Mouse (Mus musculus): Measurements from ENCODE around the gene Cacna1c.

The Cacna1c gene

DNA sequence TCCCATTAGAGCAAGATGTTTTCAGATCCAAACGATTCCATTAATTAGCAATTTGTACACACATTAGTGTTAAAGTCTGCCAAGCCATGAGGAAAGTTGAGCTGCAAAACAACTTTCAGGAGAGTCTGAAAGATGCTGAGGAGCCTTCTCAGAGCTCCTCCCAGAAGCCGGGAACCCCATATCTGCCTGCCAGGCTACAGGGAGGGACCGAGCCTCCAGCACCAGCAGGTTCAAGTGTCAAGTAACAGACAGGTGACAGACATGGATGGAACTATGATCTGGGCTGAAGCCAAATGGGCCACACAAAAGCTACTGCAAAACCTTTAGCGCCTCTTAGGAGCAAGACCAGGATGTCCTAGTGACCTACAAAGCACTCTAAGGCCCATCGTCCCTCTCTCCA lies 437.2 kb downstream of the Cacna1c start:
- in situ Hi-C loops (cut with MboI, MseI): loop anchor here in 1 of 2 experiments (10.0 kb wide), 1 partner anchor 454 kb away; no protein-coding TSS in a partner anchor

DNA sequence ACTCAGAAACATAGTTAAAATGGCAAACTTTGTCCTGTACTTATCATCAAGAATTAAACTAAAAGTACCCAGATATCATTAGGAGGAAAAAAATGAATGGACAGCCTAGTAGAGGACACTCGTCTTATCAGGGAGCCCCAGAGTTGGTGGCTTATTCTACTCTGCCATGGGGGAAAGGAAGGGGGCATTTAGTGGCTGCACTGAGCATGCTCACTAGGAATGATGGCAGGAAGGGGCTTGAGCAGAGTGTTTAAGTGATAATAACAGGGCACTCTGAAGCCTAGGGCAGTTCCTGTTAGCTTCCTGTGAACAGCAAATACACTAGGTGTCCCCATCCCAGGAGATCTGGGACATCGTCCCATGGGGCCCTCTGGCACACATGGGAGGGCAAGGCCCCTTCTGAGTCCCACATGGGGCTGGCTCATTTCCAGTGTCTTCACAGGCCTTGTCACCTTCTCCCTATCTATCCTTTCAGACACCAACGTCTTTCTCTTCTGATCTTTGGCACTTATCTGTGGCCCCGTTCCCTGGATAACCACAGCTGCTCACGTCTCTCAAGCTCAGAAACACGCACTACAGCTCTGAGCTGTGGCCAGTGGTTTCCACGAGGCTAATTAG lies 437.8 kb downstream of the Cacna1c start:
- in situ Hi-C loops (cut with MboI, MseI): loop anchor here in 1 of 2 experiments (10.0 kb wide), 1 partner anchor 454 kb away; no protein-coding TSS in a partner anchor

DNA sequence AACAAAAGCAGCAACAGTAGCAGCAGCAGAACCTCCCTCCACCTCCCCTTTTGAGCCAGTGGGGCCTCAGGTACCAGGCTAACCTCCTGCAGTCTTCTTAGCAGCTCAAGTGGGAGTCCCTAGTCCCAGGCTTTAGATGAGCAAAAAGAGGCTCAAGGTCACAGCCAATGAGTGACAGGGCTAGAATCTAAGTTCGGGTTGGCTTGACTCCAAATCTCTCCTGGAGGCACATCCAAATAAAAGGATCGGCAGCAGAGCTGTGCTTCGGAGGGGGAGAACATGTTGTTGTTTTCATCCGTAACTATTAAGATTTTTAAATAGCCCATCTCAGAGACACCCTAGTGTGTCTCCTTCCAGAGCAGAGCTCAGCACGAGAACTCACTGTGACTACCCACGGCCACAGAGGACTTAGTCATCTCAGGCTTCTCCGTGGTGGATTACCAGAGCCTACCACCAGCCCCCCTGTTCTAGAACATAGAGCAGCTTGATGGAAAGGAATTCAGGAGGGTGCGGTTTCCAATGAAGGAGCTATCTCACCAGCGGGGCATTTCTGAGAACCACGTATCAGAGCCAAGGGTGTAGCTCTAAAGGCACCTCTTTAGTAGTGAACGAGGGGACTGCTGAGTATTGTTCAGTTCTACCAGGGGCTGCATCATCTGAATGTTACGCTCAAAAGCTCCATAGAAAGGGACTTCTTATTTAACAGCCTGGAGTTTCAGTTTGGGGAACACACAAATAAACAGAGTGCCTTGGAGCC lies 438.5 kb downstream of the Cacna1c start:
- in situ Hi-C loops (cut with MboI, MseI): loop anchor here in 1 of 2 experiments (10.0 kb wide), 1 partner anchor 453 kb away; no protein-coding TSS in a partner anchor

DNA sequence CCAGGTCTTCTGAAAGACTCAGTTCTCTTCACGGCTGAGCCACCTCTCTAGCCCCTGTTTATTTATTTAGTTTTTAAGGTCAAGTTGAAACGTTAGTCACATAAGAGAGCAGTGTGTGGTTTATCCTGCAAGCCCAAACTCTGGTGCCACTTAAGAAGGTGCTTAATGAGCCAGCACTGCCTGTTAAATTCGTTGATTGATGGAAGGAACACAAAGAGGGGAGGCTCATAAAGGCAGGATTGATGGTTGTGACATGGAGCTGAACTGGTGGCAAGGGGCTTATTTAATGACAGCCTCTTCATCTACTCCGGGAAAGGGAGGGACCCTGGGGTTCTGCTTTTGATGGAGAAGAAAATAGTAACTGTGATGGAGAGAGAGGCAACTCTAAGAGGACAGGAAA lies 439.7 kb downstream of the Cacna1c start:
- in situ Hi-C loops (cut with MboI, MseI): loop anchor here in 1 of 2 experiments (10.0 kb wide), 1 partner anchor 452 kb away; no protein-coding TSS in a partner anchor

DNA sequence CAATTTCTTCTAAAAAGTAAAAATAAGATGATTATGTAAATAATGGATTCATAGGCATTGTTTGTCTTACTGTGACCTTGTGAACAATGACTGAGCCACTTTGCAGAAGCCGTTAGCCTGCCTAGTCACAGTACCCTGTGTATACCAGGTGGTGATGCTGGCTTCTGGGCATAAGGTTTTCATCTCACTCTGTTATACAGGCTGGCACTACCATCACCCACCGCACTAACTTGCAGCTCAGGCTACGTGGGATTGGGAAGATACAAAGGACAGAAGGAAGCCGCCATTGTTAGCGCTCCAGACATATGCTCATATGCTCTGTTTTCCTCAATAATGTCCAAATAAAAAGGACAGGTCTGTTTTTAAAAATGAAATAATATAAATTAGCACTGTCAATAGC lies 440.4 kb downstream of the Cacna1c start:
- in situ Hi-C loops (cut with MboI, MseI): loop anchor here in 1 of 2 experiments (10.0 kb wide), 1 partner anchor 451 kb away; no protein-coding TSS in a partner anchor

DNA sequence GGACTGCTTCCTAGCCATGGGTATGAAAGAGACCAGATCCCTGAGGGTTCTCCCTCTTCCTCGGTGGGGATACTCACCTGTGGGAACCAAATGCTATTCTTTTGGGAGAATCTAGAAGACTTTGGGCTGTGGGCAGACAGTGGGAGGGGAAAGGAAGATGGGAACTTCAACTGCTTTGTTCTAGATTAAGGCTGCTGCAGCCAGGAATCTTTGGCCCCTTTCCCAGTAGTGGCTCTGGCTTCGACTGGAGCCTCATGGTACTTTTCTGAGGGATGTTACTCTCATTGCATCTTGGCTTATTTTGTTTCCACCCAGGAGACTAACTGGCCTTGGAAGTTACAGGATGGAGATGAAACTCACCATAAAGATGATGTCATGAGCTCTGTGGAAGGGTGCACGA lies 441.8 kb downstream of the Cacna1c start:
- in situ Hi-C loops (cut with MboI, MseI): loop anchor here in 1 of 2 experiments (10.0 kb wide), 1 partner anchor 450 kb away; no protein-coding TSS in a partner anchor

DNA sequence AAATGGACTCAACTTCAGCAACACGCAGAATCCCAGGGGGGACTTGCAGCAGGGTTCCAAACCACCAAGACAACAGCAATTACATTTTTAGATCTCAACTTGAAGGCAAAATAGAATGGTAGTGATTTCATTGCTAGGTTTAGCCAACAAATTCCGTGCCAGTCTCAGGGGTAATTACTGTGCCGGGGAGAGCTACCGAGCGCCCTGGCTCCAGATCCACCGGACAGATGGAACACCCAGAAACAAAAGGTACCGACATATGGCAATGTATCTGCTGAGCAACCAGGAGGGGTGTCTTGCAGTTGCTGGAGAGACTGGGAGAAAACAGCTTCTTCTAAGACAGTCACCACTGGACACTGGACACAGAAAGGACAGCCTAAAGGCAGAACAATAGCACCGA lies 442.4 kb downstream of the Cacna1c start:
- in situ Hi-C loops (cut with MboI, MseI): loop anchor here in 1 of 2 experiments (10.0 kb wide), 1 partner anchor 449 kb away; no protein-coding TSS in a partner anchor

DNA sequence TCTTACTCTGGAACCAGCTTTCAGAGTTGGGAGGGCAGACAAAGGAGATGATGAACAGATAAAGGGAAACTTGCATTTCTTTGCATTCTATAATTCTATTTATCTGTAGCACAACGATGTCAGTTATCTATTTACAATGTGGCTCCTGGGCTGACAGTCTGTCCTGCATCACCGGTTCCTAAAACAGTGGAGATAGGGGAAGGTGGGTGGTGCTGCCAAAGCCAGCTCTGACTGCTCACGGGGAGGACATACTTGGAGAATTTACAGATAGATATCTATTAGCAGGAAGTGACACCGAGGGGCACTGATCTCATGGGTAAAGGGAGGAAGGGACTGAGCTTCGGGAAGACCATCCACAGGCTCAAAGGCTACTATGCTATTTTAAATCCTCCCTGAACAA lies 443.2 kb downstream of the Cacna1c start:
- in situ Hi-C loops (cut with MboI, MseI): loop anchor here in 1 of 2 experiments (10.0 kb wide), 1 partner anchor 448 kb away; no protein-coding TSS in a partner anchor

DNA sequence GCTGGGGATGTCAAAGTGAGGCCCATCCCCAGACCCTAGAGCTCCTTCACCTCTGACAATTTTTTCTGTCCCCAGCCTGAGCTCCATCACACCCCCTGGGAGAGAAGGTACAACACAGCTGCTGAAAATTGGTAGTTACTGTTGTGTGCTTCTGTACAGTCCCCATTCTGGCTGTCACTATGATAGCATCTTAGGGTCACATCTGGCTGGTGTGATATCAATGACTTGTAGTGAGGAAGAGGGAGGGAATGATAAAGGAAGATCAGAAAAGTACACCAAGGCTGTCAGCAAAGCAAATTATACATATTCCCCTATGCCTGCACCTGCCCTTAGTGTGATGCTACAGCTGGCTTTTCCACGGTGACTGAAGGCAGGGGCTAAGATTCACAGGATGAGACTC lies 446.9 kb downstream of the Cacna1c start:
- in situ Hi-C loops (cut with MboI, MseI): no loop called here

DNA sequence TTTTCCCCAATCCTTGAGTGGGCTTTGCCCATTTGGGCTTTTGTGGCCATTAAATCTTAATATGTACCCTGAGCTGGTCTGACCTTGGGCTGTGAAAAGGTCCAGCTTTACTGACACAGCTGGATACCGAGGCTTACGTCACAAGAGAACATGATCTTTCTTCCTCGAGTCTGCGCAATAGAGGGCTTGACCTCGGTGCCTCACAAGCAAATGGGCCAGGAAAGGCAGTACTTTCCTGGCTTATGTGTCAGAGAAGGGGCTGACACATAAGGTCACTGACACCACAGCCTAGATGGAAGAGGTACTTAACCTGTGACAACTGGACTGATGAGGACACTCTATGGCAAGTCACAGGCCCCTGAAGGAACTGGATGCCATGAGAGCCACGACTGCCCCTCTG lies 453.5 kb downstream of the Cacna1c start:
- in situ Hi-C loops (cut with MboI, MseI): no loop called here

DNA sequence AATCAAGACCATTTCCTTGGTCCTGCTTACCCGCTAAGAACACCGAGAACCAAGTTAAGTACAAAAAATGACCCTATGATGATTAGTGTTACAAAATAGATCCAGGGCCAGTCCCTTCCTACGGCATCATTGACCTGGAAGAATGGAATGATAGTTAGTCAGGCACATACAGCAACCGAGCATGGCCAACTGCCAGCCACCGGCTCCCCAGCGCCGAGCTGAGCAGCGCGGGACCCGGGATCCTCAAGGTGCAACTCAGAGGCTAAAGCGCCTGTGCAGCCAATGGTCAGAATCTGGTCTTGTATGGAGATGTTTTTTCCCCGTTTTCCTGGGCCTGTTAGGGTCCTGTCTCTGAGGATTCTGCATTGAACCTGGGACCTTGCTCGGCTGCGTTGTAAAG lies 454.4 kb downstream of the Cacna1c start:
- in situ Hi-C loops (cut with MboI, MseI): no loop called here

DNA sequence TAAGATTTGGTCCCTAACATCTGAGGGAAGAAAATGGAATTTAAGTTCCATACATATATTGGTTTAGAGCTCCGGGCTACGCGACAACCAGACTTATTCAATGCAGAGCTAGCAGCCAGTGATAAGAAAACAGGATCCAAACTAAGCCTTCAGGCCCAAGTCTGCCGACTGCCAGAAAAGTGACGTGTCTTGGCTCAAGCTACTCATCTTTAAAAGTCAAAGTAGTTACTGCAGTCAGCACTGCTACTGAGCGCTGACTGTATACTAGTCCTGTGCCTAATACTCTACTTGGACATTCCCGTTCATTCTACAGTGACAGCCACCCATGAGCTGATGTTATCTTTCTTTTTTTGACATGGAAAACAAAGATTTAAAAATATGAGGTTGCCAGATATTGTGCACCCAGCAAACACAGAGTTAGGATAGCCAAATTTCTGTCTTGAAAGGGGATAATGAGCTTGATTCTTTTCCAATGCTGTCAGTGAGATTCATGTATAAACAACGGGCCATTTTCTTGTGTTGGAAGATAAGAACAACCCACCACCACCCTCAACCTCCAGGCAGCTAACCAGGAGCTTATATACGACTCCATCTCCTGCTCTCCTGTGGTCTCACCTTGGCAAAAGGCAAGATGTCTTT lies 456.1 kb downstream of the Cacna1c start:
- in situ Hi-C loops (cut with MboI, MseI): no loop called here

DNA sequence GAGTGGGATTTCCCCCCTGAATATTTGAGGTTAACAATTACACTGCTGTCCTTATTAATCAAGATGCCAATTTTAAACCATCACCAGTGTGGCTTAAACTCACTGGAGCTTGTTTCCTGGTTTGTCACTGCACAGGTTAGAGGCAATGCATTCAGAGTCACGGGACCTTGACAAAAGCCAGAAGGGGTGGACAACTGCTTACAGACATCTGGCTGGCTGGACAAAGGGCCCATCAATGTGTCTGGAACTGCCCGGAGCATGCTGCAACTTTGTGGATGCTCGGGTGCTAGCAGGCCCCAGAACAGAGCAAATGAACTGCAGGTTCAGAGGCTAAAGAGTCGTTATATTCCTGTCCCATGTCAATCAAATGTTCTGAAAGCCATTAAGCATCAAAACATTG lies 456.9 kb downstream of the Cacna1c start:
- in situ Hi-C loops (cut with MboI, MseI): no loop called here

DNA sequence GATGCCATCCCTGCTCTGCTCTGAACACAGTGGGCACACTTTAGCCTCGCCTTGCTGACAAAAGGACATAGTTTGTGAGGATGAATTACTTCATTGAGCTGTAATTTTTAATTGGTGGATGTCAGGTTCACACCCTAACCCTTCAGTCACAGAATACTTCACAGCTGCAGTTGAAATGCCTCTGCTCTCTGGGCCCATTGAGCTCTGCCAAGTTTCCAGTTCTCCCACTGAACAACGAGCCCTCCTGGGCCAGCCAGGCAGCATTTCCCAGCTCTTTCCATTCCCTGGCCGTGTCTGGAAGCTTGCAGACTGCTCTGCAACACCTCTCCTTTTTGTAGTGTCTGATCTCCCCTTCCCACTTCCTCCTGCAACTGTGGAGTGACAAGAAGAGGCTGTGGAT lies 457.6 kb downstream of the Cacna1c start:
- in situ Hi-C loops (cut with MboI, MseI): no loop called here

DNA sequence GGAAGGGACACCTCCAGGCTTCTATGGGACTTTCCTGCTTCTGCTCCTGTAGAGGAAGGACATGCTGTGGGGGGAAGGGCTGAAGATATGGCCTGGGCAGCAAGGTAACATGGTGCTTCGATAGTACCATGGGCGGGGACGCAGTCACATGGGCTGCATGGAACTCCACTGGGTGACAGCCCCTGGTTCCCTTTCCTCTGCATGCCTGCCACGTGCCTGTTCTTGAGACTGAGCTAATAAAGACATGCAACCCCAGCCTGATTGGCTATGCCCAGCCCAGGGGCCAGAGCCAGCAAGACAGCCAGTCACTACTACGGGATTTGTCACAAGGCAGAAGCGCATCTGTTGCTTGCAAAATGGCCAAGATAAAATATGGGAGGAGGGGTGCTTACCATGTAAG lies 459.1 kb downstream of the Cacna1c start:
- in situ Hi-C loops (cut with MboI, MseI): no loop called here

DNA sequence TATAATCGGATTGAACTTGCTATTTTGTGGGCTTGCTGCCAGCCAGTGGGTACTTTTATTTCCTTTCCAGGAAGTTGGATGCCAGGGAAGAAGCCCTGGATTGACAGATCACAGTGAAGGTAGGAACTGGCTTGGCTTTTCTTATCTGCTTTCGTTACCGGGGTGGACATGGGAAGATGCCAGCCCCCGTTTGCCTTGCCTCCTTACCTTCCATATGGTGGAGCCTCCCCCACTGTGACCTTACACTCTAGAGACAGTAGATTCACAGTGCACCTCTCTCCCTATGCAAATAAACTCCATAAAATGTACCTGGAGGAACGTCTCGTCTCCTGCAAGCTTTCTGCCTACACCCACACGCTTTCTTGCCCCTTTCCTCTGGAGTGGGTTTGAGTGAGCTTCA lies 459.7 kb downstream of the Cacna1c start:
- in situ Hi-C loops (cut with MboI, MseI): no loop called here

DNA sequence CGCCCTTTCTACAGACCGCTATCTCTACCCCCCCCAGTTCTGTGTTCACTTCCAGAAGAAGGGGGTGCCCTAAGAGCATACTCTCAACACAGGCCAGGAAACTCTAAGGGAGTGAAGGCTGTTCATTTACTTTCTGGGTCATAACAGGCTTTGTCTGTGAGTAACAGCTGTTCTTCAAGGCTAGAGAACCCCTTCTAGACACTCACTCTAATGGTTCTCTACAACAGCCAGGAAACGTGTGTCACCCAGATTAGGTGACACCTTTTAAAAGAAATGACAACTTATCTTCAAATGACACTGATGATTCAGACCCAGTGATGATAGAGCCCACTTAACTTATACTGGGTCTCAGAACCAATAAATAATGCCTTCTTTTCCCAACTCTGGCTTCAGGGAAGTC lies 461.1 kb downstream of the Cacna1c start:
- in situ Hi-C loops (cut with MboI, MseI): no loop called here

DNA sequence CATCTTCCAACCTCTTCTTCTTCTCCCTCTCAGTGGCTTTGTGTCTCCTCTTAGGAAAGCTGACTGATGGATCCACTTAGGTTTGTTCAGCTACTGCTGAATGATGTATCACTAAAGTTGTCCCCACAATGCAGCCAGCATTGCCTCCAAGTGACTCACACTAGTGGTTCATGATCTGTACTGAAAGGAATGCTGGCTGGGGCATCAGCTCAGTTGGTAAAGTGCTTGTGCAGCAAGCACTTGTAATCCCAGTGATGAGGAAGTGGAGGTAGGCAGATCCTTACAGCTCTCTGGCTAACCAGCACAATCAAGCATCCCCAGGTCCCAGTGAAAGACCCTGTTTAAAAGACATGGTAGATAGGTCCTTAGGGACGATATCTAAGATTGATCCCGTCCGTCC lies 464.3 kb downstream of the Cacna1c start:
- in situ Hi-C loops (cut with MboI, MseI): no loop called here

DNA sequence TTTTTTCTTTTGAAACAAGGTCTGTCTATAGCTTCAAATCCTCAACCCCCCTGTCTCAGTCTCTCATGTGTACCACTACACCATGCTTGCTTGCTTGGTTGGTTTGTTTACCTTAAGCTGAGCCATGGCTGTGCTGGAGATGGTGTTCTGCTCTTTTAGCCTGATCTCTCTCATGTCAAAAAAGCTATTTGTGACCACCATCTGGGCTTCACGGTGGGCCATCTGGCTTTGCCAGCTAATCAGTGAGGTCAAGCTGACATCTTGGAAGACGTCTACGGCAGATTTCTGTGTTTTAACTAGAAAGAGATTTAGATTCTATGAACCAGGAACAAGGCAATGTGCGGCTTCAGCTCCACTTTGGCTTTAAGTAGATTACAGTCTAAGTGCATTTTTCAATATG lies 471.3 kb downstream of the Cacna1c start:
- in situ Hi-C loops (cut with MboI, MseI): no loop called here

DNA sequence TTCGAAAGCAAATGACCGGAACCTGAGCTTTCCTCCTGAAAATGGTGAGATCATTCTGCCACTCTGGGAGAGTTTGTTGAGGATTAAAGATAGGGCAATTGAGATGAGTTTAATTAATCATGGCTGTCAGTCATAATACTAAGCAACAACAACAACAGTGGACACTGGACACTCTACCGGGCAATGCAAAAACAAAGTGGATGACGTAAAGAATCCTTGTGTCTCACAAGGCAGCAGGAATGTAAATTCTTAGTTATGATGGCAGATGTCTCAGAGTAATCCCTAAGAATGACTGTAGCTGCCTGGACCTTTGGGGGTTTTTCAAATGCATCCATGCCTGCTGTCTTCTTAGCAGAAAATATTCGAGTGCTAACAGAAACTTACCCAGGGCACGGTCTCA lies 471.8 kb downstream of the Cacna1c start:
- in situ Hi-C loops (cut with MboI, MseI): no loop called here

DNA sequence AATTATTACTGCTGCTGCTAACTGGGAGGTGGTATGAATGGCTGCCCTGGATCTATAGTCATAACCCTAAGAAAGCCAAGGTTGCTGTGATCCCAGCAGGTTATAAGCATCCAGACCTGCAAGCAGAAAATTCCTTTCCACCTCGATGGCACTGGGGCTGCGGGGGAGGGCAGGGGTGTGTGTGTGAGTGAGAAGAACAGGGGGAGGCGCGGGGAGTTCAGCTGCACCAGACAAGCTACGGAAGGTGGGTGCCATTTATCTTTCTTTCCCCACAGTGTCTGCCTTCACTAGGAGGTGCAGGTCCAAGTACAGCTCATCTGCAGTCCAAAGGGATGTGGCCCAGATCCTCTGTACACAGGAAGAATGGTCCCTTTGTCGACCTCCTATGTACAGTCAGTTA lies 473.9 kb downstream of the Cacna1c start:
- in situ Hi-C loops (cut with MboI, MseI): no loop called here

DNA sequence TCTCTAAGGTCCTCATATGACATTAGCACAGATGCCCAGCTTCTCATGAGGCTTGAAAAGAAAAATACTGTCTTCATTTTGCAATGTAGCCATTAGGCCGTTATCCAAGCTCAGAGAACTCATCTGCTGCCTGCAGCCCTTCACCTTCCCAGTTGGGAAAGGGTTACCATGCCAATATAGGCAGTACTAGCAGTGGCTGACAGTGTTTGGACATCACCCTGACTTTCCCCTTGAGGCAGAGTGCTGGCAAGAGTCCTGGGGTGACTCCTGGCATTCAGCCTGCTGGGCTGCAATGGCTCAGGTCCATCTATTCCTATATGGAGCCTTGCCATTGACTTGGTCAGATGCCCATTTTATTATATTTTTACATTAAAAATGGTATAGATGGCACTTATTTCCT lies 476.7 kb downstream of the Cacna1c start:
- in situ Hi-C loops (cut with MboI, MseI): no loop called here
